Mouse (Mus musculus): Measurements from ENCODE around the gene Hist1h2bj. TPM values are rescaled to one million over a fixed set of nuclear protein-coding genes. Genes with fewer than 3 reads are reported as not detected.

Hist1h2bj gene
- polyA plus RNA-seq, 1 experiment from 2014 or later, result 4.1 TPM

- H3K9ac ChIP-seq (replicated peaks; ENCODE audit: low read length), result no peak overlapping the region
- DNase-seq (no peak), ATAC-seq (ENCODE audit: low FRiP score, low TSS enrichment) (no peak)
- no peaks in the 10 kb centered on the region for H3K36me3 ChIP-seq (ENCODE audit: control insufficient read depth, insufficient read depth, low read length)
- no peaks in the 10 kb centered on the region for H3K9me3 ChIP-seq (ENCODE audit: control insufficient read depth, low read length)
- peaks cover 92% of the 10 kb centered on the region for H3K27me3 ChIP-seq (ENCODE audit: control insufficient read depth, insufficient read depth, low read length)
- H3K27ac ChIP-seq (replicated peaks; ENCODE audit: low read depth, low read length), result no peak overlapping the region
- no peak overlapping the region for H3K4me3 ChIP-seq (replicated peaks; ENCODE audit: low read depth, low read length)
- H3K4me1 ChIP-seq (ENCODE audit: control insufficient read depth, insufficient read depth, low read length), result 0 out of 2 replicates have a peak, but pooled peaks cover 3% of the 10 kb centered on the region
- no peak overlapping the region for H3K4me2 ChIP-seq (ENCODE audit: low read length)
- WGBS, result 5% methylated on average over 4 of the region's 4 CpGs
Observed at GRCm38 (mm10) chr13:21997821-21998220, 45.2 kb upstream of the Hist1h2bj start.

DNA sequence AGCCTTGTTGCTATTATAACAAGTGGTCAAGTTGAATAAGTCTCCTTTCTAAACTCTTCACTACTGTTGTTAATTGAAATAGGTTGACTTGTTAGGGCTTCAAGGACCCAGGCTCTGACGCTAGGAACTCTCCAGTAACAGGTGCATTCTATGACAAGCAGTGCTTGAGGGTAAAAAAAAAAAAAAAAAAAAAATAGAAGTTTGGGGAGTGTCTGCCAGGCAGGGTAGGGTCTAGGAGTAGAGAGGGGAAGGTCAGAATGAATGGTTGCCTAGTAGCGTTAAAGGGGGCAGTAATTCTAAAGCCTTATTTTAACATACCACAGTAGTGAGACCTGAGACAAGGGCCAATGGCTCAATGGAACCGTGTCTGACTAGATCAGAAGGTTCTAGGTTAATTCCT is 44.6 kb upstream of the Hist1h2bj start:
- H3K27ac ChIP-seq (replicated peaks; ENCODE audit: low read depth, low read length), result no peak overlapping the region
- H3K36me3 ChIP-seq (ENCODE audit: control insufficient read depth, insufficient read depth, low read length), result no peaks in the 10 kb centered on the region
- H3K4me1 ChIP-seq (ENCODE audit: control insufficient read depth, insufficient read depth, low read length), result 0 out of 2 replicates have a peak, but pooled peaks cover 3% of the 10 kb centered on the region
- H3K4me3 ChIP-seq (replicated peaks; ENCODE audit: low read depth, low read length), result no peak overlapping the region
- no peak for ATAC-seq (ENCODE audit: low FRiP score, low TSS enrichment)
- DNase-seq, result no peak
- peaks cover 94% of the 10 kb centered on the region for H3K27me3 ChIP-seq (ENCODE audit: control insufficient read depth, insufficient read depth, low read length)
- H3K9ac ChIP-seq (replicated peaks; ENCODE audit: low read length), result no peak overlapping the region
- H3K4me2 ChIP-seq (ENCODE audit: low read length), result no peak overlapping the region
- no peaks in the 10 kb centered on the region for H3K9me3 ChIP-seq (ENCODE audit: control insufficient read depth, low read length)
- WGBS, result 21% methylated on average over 3 of the region's 3 CpGs

DNA sequence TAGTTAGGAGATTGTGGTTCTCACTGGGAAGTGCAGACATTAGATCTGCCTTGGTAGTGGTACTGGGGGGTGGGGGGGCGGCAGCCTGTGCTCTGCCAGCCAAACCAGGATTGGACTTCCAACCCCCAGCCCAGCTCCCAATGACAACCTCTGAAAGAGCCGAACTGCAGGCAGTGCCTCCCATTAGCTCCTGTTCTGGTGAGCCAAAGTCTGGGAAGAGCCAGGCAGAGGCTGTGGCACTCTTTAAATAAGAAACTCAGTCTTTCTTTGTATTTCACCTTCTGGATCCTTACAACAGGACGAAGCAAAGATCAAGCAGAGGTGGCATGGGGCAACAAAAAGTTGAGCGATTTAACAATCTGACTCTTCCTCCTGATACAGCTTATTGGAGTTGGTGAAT is 43.9 kb upstream of the Hist1h2bj start:
- 30% methylated on average over 4 of the region's 4 CpGs for WGBS
- H3K9me3 ChIP-seq (ENCODE audit: control insufficient read depth, low read length), result no peaks in the 10 kb centered on the region
- H3K4me1 ChIP-seq (ENCODE audit: control insufficient read depth, insufficient read depth, low read length), result 0 out of 2 replicates have a peak, but pooled peaks cover 3% of the 10 kb centered on the region
- no peak overlapping the region for H3K4me2 ChIP-seq (ENCODE audit: low read length)
- H3K9ac ChIP-seq (replicated peaks; ENCODE audit: low read length), result no peak overlapping the region
- H3K27ac ChIP-seq (replicated peaks; ENCODE audit: low read depth, low read length), result no peak overlapping the region
- DNase-seq (no peak), ATAC-seq (ENCODE audit: low FRiP score, low TSS enrichment) (no peak)
- H3K27me3 ChIP-seq (ENCODE audit: control insufficient read depth, insufficient read depth, low read length), result peaks cover 97% of the 10 kb centered on the region
- H3K4me3 ChIP-seq (replicated peaks; ENCODE audit: low read depth, low read length), result no peak overlapping the region
- H3K36me3 ChIP-seq (ENCODE audit: control insufficient read depth, insufficient read depth, low read length), result no peaks in the 10 kb centered on the region

DNA sequence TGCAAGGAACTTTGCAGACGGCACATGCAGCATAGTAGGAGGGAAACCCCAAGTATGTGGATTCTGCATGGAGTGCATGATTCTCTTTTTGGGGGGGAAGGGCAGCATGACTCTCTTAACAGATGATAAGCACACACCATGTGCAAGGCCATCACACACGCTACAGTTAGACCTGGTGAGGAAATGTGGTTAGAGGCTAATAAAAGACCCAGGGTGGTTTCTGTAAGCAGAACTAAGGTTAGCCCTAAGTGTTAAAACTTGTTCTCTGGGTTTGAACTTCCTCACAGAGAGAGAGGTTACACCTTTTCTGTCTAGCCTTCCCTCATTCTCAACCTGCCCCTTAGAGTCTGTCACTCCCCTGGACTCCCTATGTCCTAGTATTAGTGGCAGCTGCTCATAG is 41.7 kb upstream of the Hist1h2bj start:
- DNase-seq, result no peak
- 68% methylated on average over 2 of the region's 2 CpGs for WGBS

GRCm38 (mm10) chr13:22001823-22002222 is 41.2 kb upstream of the Hist1h2bj start:
- peaks cover 99% of the 10 kb centered on the region for H3K27me3 ChIP-seq (ENCODE audit: control insufficient read depth, insufficient read depth, low read length)
- 34% methylated on average over 5 of the region's 5 CpGs for WGBS
- no peak overlapping the region for H3K4me2 ChIP-seq (ENCODE audit: low read length)
- H3K36me3 ChIP-seq (ENCODE audit: control insufficient read depth, insufficient read depth, low read length), result no peaks in the 10 kb centered on the region
- no peak overlapping the region for H3K9ac ChIP-seq (replicated peaks; ENCODE audit: low read length)
- ATAC-seq (ENCODE audit: low FRiP score, low TSS enrichment) (no peak), DNase-seq (no peak)
- no peak overlapping the region for H3K27ac ChIP-seq (replicated peaks; ENCODE audit: low read depth, low read length)
- H3K9me3 ChIP-seq (ENCODE audit: control insufficient read depth, low read length), result no peaks in the 10 kb centered on the region
- peaks cover 14% of the 10 kb centered on the region; the same call in 1 of the 2 replicates for H3K4me1 ChIP-seq (ENCODE audit: control insufficient read depth, insufficient read depth, low read length)
- no peak overlapping the region for H3K4me3 ChIP-seq (replicated peaks; ENCODE audit: low read depth, low read length)

More for the DNA sequence above, 41.7 kb upstream of the Hist1h2bj start:
- H3K4me2 ChIP-seq (ENCODE audit: low read length), result no peak overlapping the region
- H3K9me3 ChIP-seq (ENCODE audit: control insufficient read depth, low read length), result no peaks in the 10 kb centered on the region
- no peaks in the 10 kb centered on the region for H3K36me3 ChIP-seq (ENCODE audit: control insufficient read depth, insufficient read depth, low read length)
- H3K27ac ChIP-seq (replicated peaks; ENCODE audit: low read depth, low read length), result no peak overlapping the region
- H3K4me1 ChIP-seq (ENCODE audit: control insufficient read depth, insufficient read depth, low read length), result 0 out of 2 replicates have a peak, but pooled peaks cover 9% of the 10 kb centered on the region
- H3K9ac ChIP-seq (replicated peaks; ENCODE audit: low read length), result no peak overlapping the region
- peaks cover 99% of the 10 kb centered on the region for H3K27me3 ChIP-seq (ENCODE audit: control insufficient read depth, insufficient read depth, low read length)
- ATAC-seq (ENCODE audit: low FRiP score, low TSS enrichment), result no peak
- H3K4me3 ChIP-seq (replicated peaks; ENCODE audit: low read depth, low read length), result no peak overlapping the region

GRCm38 (mm10) chr13:22005605-22006333 is 37.2 kb upstream of the Hist1h2bj start:
- Histone ChIP-seq H3K36me3 (ENCODE audit: control insufficient read depth, insufficient read depth, low read length) (no peaks in the 10 kb centered on the region), H3K9me3 (ENCODE audit: control insufficient read depth, low read length) (no peaks in the 10 kb centered on the region), H3K27ac (replicated peaks; ENCODE audit: low read depth, low read length) (no peak overlapping the region), H3K4me3 (replicated peaks; ENCODE audit: low read depth, low read length) (peak overlapping the region; percentile 36), H3K9ac (replicated peaks; ENCODE audit: low read length) (peak overlapping the region; percentile 40; the same call in 1 of the 2 replicates), H3K4me2 (ENCODE audit: low read length) (peak overlapping the region; percentile 73), H3K4me1 (ENCODE audit: control insufficient read depth, insufficient read depth, low read length) (peaks cover 15% of the 10 kb centered on the region; the same call in 1 of the 2 replicates), H3K27me3 (ENCODE audit: control insufficient read depth, insufficient read depth, low read length) (peaks cover 100% of the 10 kb centered on the region)
- DNase-seq, result peak; percentile 65
- ATAC-seq (ENCODE audit: low FRiP score, low TSS enrichment), result peak; percentile 67; the same call in 1 of the 2 replicates
- WGBS, result under 1% methylated on average over 45 of the region's 45 CpGs

- Histone ChIP-seq H3K27ac (replicated peaks; ENCODE audit: low read depth, low read length) (no peak overlapping the region), H3K9ac (replicated peaks; ENCODE audit: low read length) (no peak overlapping the region; the same call in 1 of the 2 replicates), H3K4me1 (ENCODE audit: control insufficient read depth, insufficient read depth, low read length) (peaks cover 15% of the 10 kb centered on the region; the same call in 1 of the 2 replicates), H3K4me3 (replicated peaks; ENCODE audit: low read depth, low read length) (peak overlapping the region; percentile 36), H3K36me3 (ENCODE audit: control insufficient read depth, insufficient read depth, low read length) (no peaks in the 10 kb centered on the region), H3K27me3 (ENCODE audit: control insufficient read depth, insufficient read depth, low read length) (peaks cover 97% of the 10 kb centered on the region), H3K4me2 (ENCODE audit: low read length) (peak overlapping the region; percentile 73), H3K9me3 (ENCODE audit: control insufficient read depth, low read length) (no peaks in the 10 kb centered on the region)
- 0% methylated on average over 38 of the region's 38 CpGs for WGBS
- peak; percentile 52 for DNase-seq
- peak; percentile 76 for ATAC-seq (ENCODE audit: low FRiP score, low TSS enrichment)
Observed at GRCm38 (mm10) chr13:22006334-22007120, 36.5 kb upstream of the Hist1h2bj start.

DNA sequence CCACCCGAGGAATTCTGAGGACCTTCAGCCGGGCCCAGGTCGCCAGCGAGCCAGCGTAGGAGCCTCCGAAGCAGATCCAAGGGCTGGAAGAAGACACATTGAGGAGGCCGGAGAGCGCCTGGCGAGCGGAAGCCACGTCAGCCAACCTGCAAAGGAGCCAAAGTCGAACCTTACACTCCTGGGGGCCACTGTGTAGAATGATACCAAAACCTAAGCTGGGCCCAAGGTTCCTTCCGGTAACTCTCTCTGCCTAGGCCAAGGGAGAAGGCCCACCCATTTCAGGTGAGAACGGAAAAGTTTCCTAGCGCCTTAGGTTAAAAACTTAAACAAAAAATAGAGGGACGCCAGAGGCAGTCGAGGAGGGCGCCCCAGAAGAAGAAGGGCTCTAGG is 35.9 kb upstream of the Hist1h2bj start:
- Histone ChIP-seq H3K27ac (replicated peaks; ENCODE audit: low read depth, low read length) (no peak overlapping the region), H3K36me3 (ENCODE audit: control insufficient read depth, insufficient read depth, low read length) (no peaks in the 10 kb centered on the region), H3K4me2 (ENCODE audit: low read length) (peak overlapping the region; percentile 73), H3K27me3 (ENCODE audit: control insufficient read depth, insufficient read depth, low read length) (peaks cover 95% of the 10 kb centered on the region), H3K9me3 (ENCODE audit: control insufficient read depth, low read length) (no peaks in the 10 kb centered on the region), H3K9ac (replicated peaks; ENCODE audit: low read length) (no peak overlapping the region), H3K4me3 (replicated peaks; ENCODE audit: low read depth, low read length) (peak overlapping the region; percentile 36), H3K4me1 (ENCODE audit: control insufficient read depth, insufficient read depth, low read length) (peaks cover 15% of the 10 kb centered on the region; the same call in 1 of the 2 replicates)
- ATAC-seq (ENCODE audit: low FRiP score, low TSS enrichment), result no peak
- no peak for DNase-seq
- 2% methylated on average over 18 of the region's 18 CpGs for WGBS
